Mouse (Mus musculus) forebrain, embryonic 10.5 days (tissue): Measurements from ENCODE around the gene Golgb1. TPM values are rescaled to one million over a fixed set of nuclear protein-coding genes. Genes with fewer than 3 reads are reported as not detected.

Experiments used
- DNase-seq: peaks from one replicate; pipeline ENCODE4 v3.0.0-alpha.2; 2017; ENCODE audit warnings: low spot score; ENCODE audit errors: extremely low spot score
- H3K27ac ChIP-seq: fragments of 300-500 bp; sonication (generic); 2 replicates; pipeline ENCODE4 v1.5.1; 2016; ENCODE audit warnings: mild to moderate bottlenecking
- H3K27me3 ChIP-seq: fragments of 300-500 bp; sonication (generic); 2 replicates; pipeline ENCODE4 v1.6.1; 2016; ENCODE audit warnings: mild to moderate bottlenecking; ENCODE audit not compliant: poor library complexity, severe bottlenecking
- H3K36me3 ChIP-seq: fragments of 300-500 bp; sonication (generic); replicated peaks from 2 replicates; pipeline ENCODE4 v1.6.1; 2016; ENCODE audit warnings: mild to moderate bottlenecking, moderate library complexity
- H3K4me1 ChIP-seq: fragments of 300-500 bp; sonication (generic); 2 replicates; pipeline ENCODE4 v1.6.1; 2016
- H3K4me3 ChIP-seq: fragments of 300-500 bp; sonication (generic); 2 replicates; pipeline ENCODE4 v1.5.1; 2016; ENCODE audit warnings: mild to moderate bottlenecking, moderate library complexity
- H3K9me3 ChIP-seq: fragments of 300-500 bp; sonication (generic); 2 replicates; pipeline ENCODE4 v1.6.1; 2016; ENCODE audit warnings: mild to moderate bottlenecking, moderate library complexity
- WGBS: fragments of 180-500 bp; shearing (Covaris S2); methylation state at CpG from one replicate; pipeline ENCODE4 v1.1.7; 2016; 5-methylcytosine and 5-hydroxymethylcytosine counted together
- polyA plus RNA-seq: library from polyadenylated mRNA; unstranded; fragments of >200 nt; fragmentation: Nextera tagmentation; extraction: Ambion mirVana; gene quantifications from 2 replicates; pipeline ENCODE4 v1.2.1, GENCODE M21; 2016

The Golgb1 gene
- polyA plus RNA-seq, 1 experiment from 2014 or later = 76.2 TPM

- DNase-seq = no peak
- H3K9me3 ChIP-seq = no peaks in the 10 kb centered on the region
- H3K27ac ChIP-seq = no peak overlapping the region
- no peak overlapping the region for H3K4me3 ChIP-seq
- no peaks in the 10 kb centered on the region for H3K4me1 ChIP-seq
- H3K36me3 ChIP-seq = peaks cover 73% of the 10 kb centered on the region
- H3K27me3 ChIP-seq = no peaks in the 10 kb centered on the region
- 96% methylated on average over 8 of the region's 8 CpGs for WGBS
These were observed 49.4 kb downstream of the Golgb1 start for GRCm38 (mm10) chr16:36924312-36924711.

GRCm38 (mm10) chr16:36925351-36925750 lies 50.4 kb downstream of the Golgb1 start:
- H3K4me3 ChIP-seq = no peak overlapping the region
- WGBS = 93% methylated on average over 6 of the region's 6 CpGs
- DNase-seq = no peak
- H3K4me1 ChIP-seq = no peaks in the 10 kb centered on the region
- H3K36me3 ChIP-seq = peaks cover 73% of the 10 kb centered on the region
- no peaks in the 10 kb centered on the region for H3K9me3 ChIP-seq
- H3K27me3 ChIP-seq = no peaks in the 10 kb centered on the region
- no peak overlapping the region for H3K27ac ChIP-seq

- Histone ChIP-seq H3K9me3 (no peaks in the 10 kb centered on the region), H3K27ac (no peak overlapping the region), H3K4me1 (no peaks in the 10 kb centered on the region), H3K4me3 (no peak overlapping the region), H3K27me3 (no peaks in the 10 kb centered on the region), H3K36me3 (peaks cover 75% of the 10 kb centered on the region)
- DNase-seq = no peak
- WGBS = 89% methylated on average over 6 of the region's 6 CpGs
These were observed 50.9 kb downstream of the Golgb1 start for GRCm38 (mm10) chr16:36925797-36926196.

DNA sequence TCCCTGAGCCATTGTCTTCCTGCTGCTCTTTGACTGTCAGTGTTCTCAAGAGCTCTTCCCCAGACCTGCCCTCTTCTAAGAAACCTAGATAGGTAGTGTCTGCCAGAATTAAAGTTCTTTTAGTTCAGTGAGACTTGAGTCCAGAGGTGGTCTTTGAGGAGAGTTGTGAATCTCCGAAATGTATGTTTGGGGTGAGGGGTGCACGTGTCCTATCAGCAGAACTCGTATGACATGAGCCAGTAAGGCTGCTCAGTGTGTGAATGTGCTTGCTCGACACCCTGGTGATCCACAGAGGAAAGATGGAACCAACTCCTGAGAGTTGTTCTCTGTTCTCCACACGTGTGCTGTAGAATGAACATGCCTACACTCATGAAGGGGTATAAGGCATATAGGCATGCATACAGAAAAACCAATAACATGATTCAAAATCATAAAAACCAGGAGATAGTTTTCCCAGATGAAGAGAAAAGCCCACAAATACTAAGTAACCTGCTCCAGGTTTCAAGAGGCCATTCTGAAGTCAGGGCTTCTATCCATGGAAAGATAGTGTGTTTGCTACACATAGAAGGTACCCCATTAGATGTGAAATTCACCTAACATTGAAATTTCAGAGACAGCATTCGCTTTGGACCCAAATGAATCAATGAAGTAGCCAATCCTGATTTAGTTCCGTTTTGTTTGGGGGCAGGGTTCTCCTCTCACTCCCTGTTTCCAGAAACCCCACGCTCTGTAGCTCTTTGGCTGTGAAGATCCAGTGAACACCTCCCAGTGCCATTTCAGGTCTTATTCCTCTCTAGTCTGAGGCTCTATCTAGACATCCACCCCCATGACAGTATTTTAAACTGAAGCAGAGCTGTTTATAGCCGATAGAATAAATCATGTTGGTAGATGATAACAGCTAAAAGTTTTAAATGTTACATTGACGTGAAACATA lies 51.8 kb downstream of the Golgb1 start:
- DNase-seq = no peak
- Histone ChIP-seq H3K4me1 (no peaks in the 10 kb centered on the region), H3K4me3 (no peak overlapping the region), H3K27me3 (no peaks in the 10 kb centered on the region), H3K36me3 (peaks cover 80% of the 10 kb centered on the region), H3K9me3 (no peaks in the 10 kb centered on the region), H3K27ac (no peak overlapping the region)
- 94% methylated on average over 10 of the region's 10 CpGs for WGBS

GRCm38 (mm10) chr16:36927495-36928105 lies 52.7 kb downstream of the Golgb1 start:
- H3K27me3 ChIP-seq = no peaks in the 10 kb centered on the region
- no peaks in the 10 kb centered on the region for H3K9me3 ChIP-seq
- H3K27ac ChIP-seq = no peak overlapping the region
- H3K36me3 ChIP-seq = peaks cover 85% of the 10 kb centered on the region
- no peak overlapping the region for H3K4me3 ChIP-seq
- no peak for DNase-seq
- no peaks in the 10 kb centered on the region for H3K4me1 ChIP-seq
- WGBS = 92% methylated on average over 10 of the region's 10 CpGs

DNA sequence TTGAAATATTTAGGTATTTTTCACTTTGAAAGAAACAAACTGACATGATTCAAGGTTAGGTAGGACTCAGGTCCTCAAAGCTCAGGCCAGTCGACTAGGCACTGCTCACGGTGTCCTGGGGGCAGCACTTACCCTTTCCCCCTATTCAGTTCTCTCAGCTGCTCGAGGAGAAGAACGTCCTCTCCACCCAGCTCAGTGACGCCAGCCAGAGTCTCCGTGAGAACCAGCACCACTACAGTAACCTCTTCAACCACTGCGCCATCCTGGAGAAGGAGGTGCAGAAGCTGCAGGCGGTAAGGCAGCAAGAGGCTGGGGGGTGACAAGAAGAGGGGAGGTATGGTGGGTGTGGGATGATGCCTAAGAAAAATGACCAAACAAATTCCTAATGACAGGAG lies 53.2 kb downstream of the Golgb1 start:
- Histone ChIP-seq H3K27me3 (no peaks in the 10 kb centered on the region), H3K36me3 (peaks cover 86% of the 10 kb centered on the region), H3K4me1 (no peaks in the 10 kb centered on the region), H3K27ac (no peak overlapping the region), H3K9me3 (no peaks in the 10 kb centered on the region), H3K4me3 (no peak overlapping the region)
- DNase-seq = no peak
- WGBS = 90% methylated on average over 8 of the region's 8 CpGs

DNA sequence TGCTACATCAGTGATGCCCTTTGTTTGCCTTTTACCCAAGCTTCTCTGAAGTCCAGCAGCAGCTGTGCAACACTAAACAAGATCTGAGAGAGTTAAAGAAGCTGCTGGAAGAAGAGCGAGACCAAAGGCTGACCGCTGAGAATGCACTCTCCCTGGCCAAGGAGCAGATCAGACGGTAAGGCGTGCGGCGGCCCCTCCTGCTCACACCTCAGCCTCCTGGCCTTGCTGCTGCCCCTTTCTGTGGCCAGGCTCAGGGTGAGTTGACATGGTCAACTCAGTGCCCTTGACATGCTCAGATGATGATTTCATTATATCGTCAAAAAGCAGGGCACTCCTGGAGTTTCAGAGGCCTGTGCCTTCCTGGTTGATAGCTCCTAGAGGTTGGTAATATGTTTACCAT lies 54.3 kb downstream of the Golgb1 start:
- Histone ChIP-seq H3K27me3 (no peaks in the 10 kb centered on the region), H3K36me3 (peaks cover 88% of the 10 kb centered on the region), H3K4me1 (no peaks in the 10 kb centered on the region), H3K9me3 (no peaks in the 10 kb centered on the region), H3K4me3 (no peak overlapping the region), H3K27ac (no peak overlapping the region)
- WGBS = 97% methylated on average over 7 of the region's 7 CpGs
- no peak for DNase-seq

DNA sequence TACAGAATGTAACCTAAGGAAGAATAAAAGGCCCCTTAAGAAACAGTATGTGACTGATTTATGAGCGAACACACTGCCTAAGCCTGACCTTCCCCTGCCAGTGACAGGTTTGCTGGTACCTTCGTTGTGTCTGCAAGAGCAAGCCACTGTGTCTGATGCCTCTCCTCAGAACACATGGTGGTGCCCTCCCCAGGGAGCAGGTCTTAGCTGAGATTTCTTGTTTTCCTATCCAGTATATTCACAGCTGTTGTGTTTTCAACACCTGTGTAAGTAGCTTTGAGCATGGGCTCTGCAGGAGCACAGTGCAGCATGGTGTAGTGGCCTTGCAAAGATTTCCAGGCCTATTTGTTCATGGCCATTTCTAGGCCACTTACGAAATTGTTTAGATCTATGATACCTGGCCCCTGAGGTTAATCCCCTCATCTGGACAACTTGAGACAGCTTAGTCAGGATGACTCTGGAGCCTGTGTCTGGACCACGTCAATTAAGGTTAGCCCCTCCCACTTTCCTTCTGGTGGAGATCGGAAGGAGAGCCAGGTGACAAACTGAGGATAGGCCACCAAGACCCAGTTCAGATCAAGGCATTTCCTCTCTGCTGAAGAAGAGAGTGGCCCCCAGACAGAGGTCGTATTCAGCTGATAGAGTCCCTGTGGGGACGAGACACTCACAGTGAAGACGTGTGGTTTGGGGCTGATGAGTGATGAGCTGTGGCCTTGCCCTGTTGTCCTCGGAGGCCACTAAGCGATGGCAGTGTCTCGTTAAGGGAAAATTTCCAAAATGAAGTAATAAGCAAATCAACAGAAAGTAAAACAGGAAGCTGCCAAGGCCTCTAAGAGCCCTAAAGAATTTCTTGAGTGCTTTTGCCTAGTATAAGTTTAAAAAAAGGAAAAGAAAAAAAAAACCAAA lies 55.5 kb downstream of the Golgb1 start:
- Histone ChIP-seq H3K27me3 (no peaks in the 10 kb centered on the region), H3K9me3 (no peaks in the 10 kb centered on the region), H3K36me3 (peaks cover 76% of the 10 kb centered on the region), H3K27ac (no peak overlapping the region), H3K4me1 (no peaks in the 10 kb centered on the region), H3K4me3 (no peak overlapping the region)
- 90% methylated on average over 11 of the region's 11 CpGs for WGBS
- no peak for DNase-seq

DNA sequence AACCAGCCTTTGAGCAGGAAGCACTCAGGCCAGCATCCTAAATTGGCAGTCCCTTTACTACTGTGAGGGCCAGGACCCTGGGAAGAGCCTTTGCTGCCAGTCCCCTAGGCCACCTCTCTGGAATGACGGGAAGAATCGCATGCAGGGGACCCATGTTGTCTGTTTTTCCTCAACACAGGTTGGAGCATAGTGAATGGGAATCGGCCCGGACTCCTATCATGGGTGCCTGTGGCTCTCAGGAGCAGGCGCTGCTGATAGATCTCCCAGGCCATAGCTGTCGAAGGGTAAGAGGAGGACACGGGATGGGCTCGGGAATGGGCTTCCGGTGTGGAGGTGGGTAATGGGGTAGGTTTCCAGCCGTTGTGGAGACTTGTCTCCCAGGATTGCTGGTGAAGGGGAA lies 56.4 kb downstream of the Golgb1 start:
- H3K9me3 ChIP-seq = no peaks in the 10 kb centered on the region
- H3K27me3 ChIP-seq = no peaks in the 10 kb centered on the region
- H3K27ac ChIP-seq = no peak overlapping the region
- H3K36me3 ChIP-seq = peaks cover 67% of the 10 kb centered on the region
- WGBS = 96% methylated on average over 10 of the region's 10 CpGs
- H3K4me1 ChIP-seq = no peaks in the 10 kb centered on the region
- DNase-seq = no peak
- H3K4me3 ChIP-seq = no peak overlapping the region

DNA sequence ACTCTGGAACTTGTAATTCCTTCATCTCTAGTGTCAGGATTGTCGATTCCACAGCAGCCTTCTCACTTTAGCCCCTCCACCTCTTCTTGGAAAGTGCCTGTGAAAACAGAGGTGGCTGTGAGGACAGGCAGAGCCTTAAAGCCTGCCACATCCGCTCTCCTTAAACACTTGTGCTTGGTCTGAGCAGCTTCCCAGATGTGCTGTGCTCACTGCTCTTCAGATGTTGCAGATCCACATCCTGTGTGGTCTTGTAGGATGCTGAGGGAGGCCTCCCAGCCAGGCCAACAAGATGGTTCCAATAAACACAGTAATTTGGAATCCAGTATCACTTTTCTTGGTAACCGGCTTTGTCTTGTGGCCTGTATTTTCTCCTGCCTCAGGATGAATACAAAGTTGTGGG lies 57.0 kb downstream of the Golgb1 start:
- Histone ChIP-seq H3K36me3 (peaks cover 61% of the 10 kb centered on the region), H3K4me1 (no peaks in the 10 kb centered on the region), H3K4me3 (no peak overlapping the region), H3K27me3 (no peaks in the 10 kb centered on the region), H3K27ac (no peak overlapping the region), H3K9me3 (no peaks in the 10 kb centered on the region)
- DNase-seq = no peak
- 88% methylated on average over 3 of the region's 3 CpGs for WGBS

GRCm38 (mm10) chr16:36932546-36932945 lies 57.6 kb downstream of the Golgb1 start:
- WGBS = 89% methylated on average over 6 of the region's 6 CpGs
- no peak for DNase-seq
- no peak overlapping the region for H3K27ac ChIP-seq
- no peaks in the 10 kb centered on the region for H3K4me1 ChIP-seq
- peaks cover 58% of the 10 kb centered on the region for H3K36me3 ChIP-seq
- H3K9me3 ChIP-seq = no peaks in the 10 kb centered on the region
- no peak overlapping the region for H3K4me3 ChIP-seq
- H3K27me3 ChIP-seq = no peaks in the 10 kb centered on the region

DNA sequence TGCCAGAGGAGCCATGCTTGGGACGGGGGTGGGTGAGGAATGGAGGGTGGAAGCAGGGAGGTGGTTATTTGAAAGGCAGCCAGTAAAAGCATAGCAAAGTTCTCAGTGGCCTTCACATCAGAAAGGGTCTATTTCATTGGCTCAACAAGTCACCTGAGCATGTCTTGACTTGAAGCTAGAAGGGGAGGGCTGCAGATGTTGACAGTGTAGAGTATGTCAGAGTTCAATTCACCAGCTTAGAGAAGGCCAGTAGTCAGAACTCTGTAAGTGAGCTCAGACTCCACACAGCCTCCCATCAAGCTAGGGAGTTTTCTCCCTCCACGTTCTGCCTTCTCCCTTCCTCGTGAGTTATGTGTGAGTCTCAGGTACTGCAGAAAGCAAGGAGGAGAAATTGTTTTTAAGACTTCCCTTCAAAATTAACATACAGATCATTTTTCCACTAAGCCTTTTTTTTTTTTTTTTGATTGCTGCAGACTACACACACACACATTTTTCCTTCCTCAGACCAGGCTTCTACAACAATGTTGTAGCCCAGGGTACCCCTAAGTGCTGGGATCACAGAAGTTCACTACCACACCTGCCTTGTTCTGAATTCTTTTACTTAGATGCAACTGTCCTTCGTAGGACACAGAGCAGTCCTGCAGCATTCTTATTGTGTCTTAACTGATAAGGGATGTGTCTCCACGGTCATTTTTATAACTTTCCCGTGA lies 59.3 kb downstream of the Golgb1 start:
- no peak for DNase-seq
- Histone ChIP-seq H3K9me3 (no peaks in the 10 kb centered on the region), H3K4me3 (no peak overlapping the region), H3K27ac (no peak overlapping the region), H3K4me1 (no peaks in the 10 kb centered on the region), H3K36me3 (peaks cover 40% of the 10 kb centered on the region), H3K27me3 (no peaks in the 10 kb centered on the region)
- WGBS = 85% methylated on average over 6 of the region's 6 CpGs
